Comparison of ENCODE assay signal across 9 mouse cellular contexts in genomic region chr10:37357304-37358060, GRCm38 (mm10).
DNase-seq lines count a peak whose midpoint lies in the region; ATAC-seq and TF ChIP-seq lines count a peak whose summit lies in the region.
"Had no signal": no experiment of that assay in that cellular context is flagged by ENCODE, and none has a peak within 500 bp of the region (broad histone marks: within the 10 kb centered on the region; RNA-seq: fewer than 3 reads in every experiment).

No protein-coding gene starts in this region.

- H3K27me3 ChIP-seq in Patski: no peaks in the 10 kb centered on the region
- no peaks in the 10 kb centered on the region for H3K27me3 ChIP-seq in forebrain, embryonic 13.5 days
- H3K27me3 ChIP-seq: megakaryocyte, embryonic 14.5 days had no signal

- no peak for DNase-seq in gastrocnemius, adult 2 months
- no peak for DNase-seq in gastrocnemius, adult 8-10 months (ENCODE audit: low spot score in 2 of 2)
- peak; percentile 33 for DNase-seq in Patski (ENCODE audit: low read depth, low spot score)
- DNase-seq in layer of hippocampus, postnatal 14 days (ENCODE audit: low spot score in 2 of 2): peak; percentile 47 to 79
- peak; percentile 18 for DNase-seq in retina, adult 2 months (ENCODE audit: low read depth, low spot score)
- no peak for DNase-seq in gastrocnemius, postnatal 10 days
- no peak for DNase-seq in lung, postnatal 36 days

- in situ Hi-C loops in Patski (cut with MboI; ENCODE audit: low pct_unique_long_range_greater_than_20kb): no loop called here

- 0 out of 2 replicates have a peak, but pooled peaks have one; percentile 8 for TF ChIP-seq CTCF in gastrocnemius, adult 2 months (IDR thresholded peaks at IDR 0.05)
- no peak for TF ChIP-seq CTCF in Patski (IDR thresholded peaks at IDR 0.05)

- no peak overlapping the region for H3K4me3 ChIP-seq in gastrocnemius, adult 2 months
- H3K4me3 ChIP-seq in forebrain, embryonic 13.5 days: no peak overlapping the region
- H3K4me3 ChIP-seq: megakaryocyte, embryonic 14.5 days had no signal

- CTCF ChIA-PET in Patski (lab: Charles Lee): interaction anchor here (0.8 to 1.7 kb wide), 3 partner anchors 10 to 33 kb away, joined by 3 to 5 read pairs (median 3); no protein-coding TSS in a partner anchor

- intact Hi-C loops in gastrocnemius, adult 2 months (cut with DNase I): no loop called here

- no peak overlapping the region for H3K4me2 ChIP-seq in forebrain, embryonic 13.5 days

- ATAC-seq in Patski: peak; percentile 71
- peak; percentile 95 for ATAC-seq in forebrain, embryonic 13.5 days

- H3K4me1 ChIP-seq in forebrain, embryonic 13.5 days: peaks cover 18% of the 10 kb centered on the region
- H3K4me1 ChIP-seq: megakaryocyte, embryonic 14.5 days had no signal

- H3K9me3 ChIP-seq in forebrain, embryonic 13.5 days (replicated peaks): no peaks in the 10 kb centered on the region
- H3K9me3 ChIP-seq: megakaryocyte, embryonic 14.5 days had no signal

- POLR2A ChIA-PET in Patski (lab: Charles Lee): no interaction called here

- no peaks in the 10 kb centered on the region for H3K36me3 ChIP-seq in forebrain, embryonic 13.5 days (ENCODE audit: poor library complexity, severe bottlenecking)

- H3K27ac ChIP-seq in gastrocnemius, adult 2 months: peak overlapping the region; percentile 66
- H3K27ac ChIP-seq in forebrain, embryonic 13.5 days: peak overlapping the region; percentile 74

- H3K9ac ChIP-seq in forebrain, embryonic 13.5 days: no peak overlapping the region

- WGBS in forebrain, embryonic 13.5 days: 39% methylated on average over 6 of the region's 6 CpGs

Comparison
In these comparisons a context has a peak if more than half of its experiments do, and no peak if none do; other contexts are left out.
1. DNase-seq: peak in Patski (single experiment), layer of hippocampus, postnatal 14 days (2 of 2) and retina, adult 2 months (single experiment); none in gastrocnemius, adult 2 months (single experiment), gastrocnemius, adult 8-10 months (0 of 2), gastrocnemius, postnatal 10 days (single experiment) and lung, postnatal 36 days (single experiment).